In genomic region chr11:98743655-98744345, GRCm38 (mm10) we compare ENCODE assay signal across 8 mouse cellular contexts. TPM values are rescaled to one million over a fixed set of nuclear protein-coding genes. Genes with fewer than 3 reads are reported as not detected.
A peak's percentile ranks its signal among the peaks of the same experiment; 100 is the strongest.
DNase-seq lines count a peak whose midpoint lies in the region; ATAC-seq and TF ChIP-seq lines count a peak whose summit lies in the region.
"Had no signal": no experiment of that assay in that cellular context is flagged by ENCODE, and none has a peak within 500 bp of the region (broad histone marks: within the 10 kb centered on the region; RNA-seq: fewer than 3 reads in every experiment).

No protein-coding gene starts in this region.

- H3K27me3 ChIP-seq in G1E (ENCODE audit: insufficient read depth, low read length), result no peaks in the 10 kb centered on the region
- no peaks in the 10 kb centered on the region for H3K27me3 ChIP-seq in forebrain, embryonic 12.5 days
- H3K27me3 ChIP-seq in midbrain, embryonic 15.5 days (replicated peaks), result no peaks in the 10 kb centered on the region

- DNase-seq in 3T3-L1 (ENCODE audit: low read depth, low spot score), result peak; percentile 48
- no peak for DNase-seq in G1E (ENCODE audit: low spot score)
- peak; percentile 83 for DNase-seq in heart, postnatal 4 days
- DNase-seq in layer of hippocampus, postnatal 10 days (ENCODE audit: low spot score in 2 of 2), result peak; percentile 61 to 71
- no peak for DNase-seq in natural killer cell, adult 2 months (ENCODE audit: low spot score in 2 of 2)

- no peak for ATAC-seq in G1E (ENCODE audit: extremely low read depth, insufficient number of reproducible peaks, low FRiP score, poor library complexity, severe bottlenecking)
- ATAC-seq in forebrain, embryonic 12.5 days (ENCODE audit: low FRiP score), result no peak
- no peak for ATAC-seq in midbrain, embryonic 15.5 days (replicated peaks)

- H3K27ac ChIP-seq in forebrain, embryonic 12.5 days, result peak overlapping the region; percentile 98
- H3K27ac ChIP-seq in midbrain, embryonic 15.5 days, result peak overlapping the region; percentile 100

- H3K9me3 ChIP-seq in G1E (replicated peaks), result no peaks in the 10 kb centered on the region
- H3K9me3 ChIP-seq in forebrain, embryonic 12.5 days, result no peaks in the 10 kb centered on the region
- no peaks in the 10 kb centered on the region for H3K9me3 ChIP-seq in midbrain, embryonic 15.5 days

- H3K4me1 ChIP-seq in G1E (ENCODE audit: insufficient read depth, low read depth, low read length), result peaks cover 89% of the 10 kb centered on the region
- peaks cover 89% of the 10 kb centered on the region for H3K4me1 ChIP-seq in forebrain, embryonic 12.5 days
- H3K4me1 ChIP-seq in midbrain, embryonic 15.5 days, result peaks cover 80% of the 10 kb centered on the region

- H3K36me3 ChIP-seq in G1E (replicated peaks), result peaks cover 37% of the 10 kb centered on the region
- no peaks in the 10 kb centered on the region for H3K36me3 ChIP-seq in forebrain, embryonic 12.5 days (replicated peaks)
- no peaks in the 10 kb centered on the region for H3K36me3 ChIP-seq in midbrain, embryonic 15.5 days (replicated peaks)

- peak overlapping the region; percentile 74 for H3K4me2 ChIP-seq in forebrain, embryonic 12.5 days
- peak overlapping the region; percentile 67 for H3K4me2 ChIP-seq in midbrain, embryonic 15.5 days

- TF ChIP-seq CTCF in G1E (IDR thresholded peaks at IDR 0.05; ENCODE audit: low read depth, low read length), result no peak

- 5% methylated on average over 9 of the region's 9 CpGs for WGBS in forebrain, embryonic 12.5 days
- 2% methylated on average over 9 of the region's 9 CpGs for WGBS in midbrain, embryonic 15.5 days

- H3K9ac ChIP-seq in forebrain, embryonic 12.5 days, result peak overlapping the region; percentile 94
- peak overlapping the region; percentile 98 for H3K9ac ChIP-seq in midbrain, embryonic 15.5 days

- H3K4me3 ChIP-seq in G1E (ENCODE audit: low read depth, low read length), result peak overlapping the region; percentile 57; the same call in 1 of the 2 replicates
- H3K4me3 ChIP-seq in forebrain, embryonic 12.5 days (replicated peaks), result peak overlapping the region; percentile 84
- peak overlapping the region; percentile 90 for H3K4me3 ChIP-seq in midbrain, embryonic 15.5 days

RNA-seq across cellular contexts. Expression of gene Thra, which starts 3.4 kb away (rescaled TPM):
- 58.0 and 68.0 TPM in 2 replicates for total RNA-seq in G1E (2014; fragmentation: Nextera tagmentation)
- total RNA-seq in G1E (2017), result 20.1 and 20.3 TPM in 2 replicates
- 32.3 and 33.1 TPM in 2 replicates for polyA plus RNA-seq in G1E (2012)
- polyA plus RNA-seq in forebrain, embryonic 12.5 days (2016; fragmentation: Nextera tagmentation; extraction: Ambion mirVana), result 53.4 and 59.8 TPM in 2 replicates
- total RNA-seq in heart, postnatal 4 days (2021), result 100 to 1,000 TPM; 171 to 183 TPM
- total RNA-seq in layer of hippocampus, postnatal 10 days (2021), result 1,000 to 10,000 TPM; 1,331 to 1,411 TPM
- 151 and 158 TPM in 2 replicates for polyA plus RNA-seq in midbrain, embryonic 15.5 days (2015; fragmentation: Nextera tagmentation; extraction: Ambion mirVana)

RNA-seq across cellular contexts. Expression of gene Med24, which starts 14.6 kb away (rescaled TPM):
- 55.8 and 95.6 TPM in 2 replicates for total RNA-seq in G1E (2014; fragmentation: Nextera tagmentation)
- total RNA-seq in G1E (2017), result 37.8 and 39.7 TPM in 2 replicates
- 83.8 and 109 TPM in 2 replicates for polyA plus RNA-seq in G1E (2012)
- polyA plus RNA-seq in forebrain, embryonic 12.5 days (2016; fragmentation: Nextera tagmentation; extraction: Ambion mirVana), result 88.1 and 95.0 TPM in 2 replicates
- total RNA-seq in heart, postnatal 4 days (2021), result 10 to 100 TPM; 51.7 to 52.3 TPM
- total RNA-seq in layer of hippocampus, postnatal 10 days (2021), result 100 to 1,000 TPM in 1 of 2 experiments, 10 to 100 TPM in 1; 93.8 to 103 TPM
- 82.9 and 84.8 TPM in 2 replicates for polyA plus RNA-seq in midbrain, embryonic 15.5 days (2015; fragmentation: Nextera tagmentation; extraction: Ambion mirVana)

RNA-seq across cellular contexts. Expression of gene Nr1d1, which starts 31.3 kb away (rescaled TPM):
- total RNA-seq in G1E (2014; fragmentation: Nextera tagmentation) (0.75 and 3.1 TPM in 2 replicates), G1E (2017) (0.93 TPM in 2 replicates)
- 2.3 TPM in 2 replicates for polyA plus RNA-seq in G1E (2012)
- polyA plus RNA-seq in forebrain, embryonic 12.5 days (2016; fragmentation: Nextera tagmentation; extraction: Ambion mirVana), result 2.1 and 2.2 TPM in 2 replicates
- total RNA-seq in heart, postnatal 4 days (2021), result 10 to 100 TPM; 26.3 to 27.6 TPM
- total RNA-seq in layer of hippocampus, postnatal 10 days (2021), result 10 to 100 TPM; 39.1 to 41.5 TPM
- 3.4 and 3.9 TPM in 2 replicates for polyA plus RNA-seq in midbrain, embryonic 15.5 days (2015; fragmentation: Nextera tagmentation; extraction: Ambion mirVana)

RNA-seq across cellular contexts. Expression of gene Csf3, which starts 42.7 kb away (rescaled TPM):
- total RNA-seq in G1E (2014; fragmentation: Nextera tagmentation) (not detected in 2 replicates), G1E (2017) (0.27 TPM in 1 of 2 replicates, not detected in the other)
- not detected in 2 replicates for polyA plus RNA-seq in G1E (2012)
- 0.14 TPM in 1 of 2 replicates, not detected in the other for polyA plus RNA-seq in forebrain, embryonic 12.5 days (2016; fragmentation: Nextera tagmentation; extraction: Ambion mirVana)
- not detected for total RNA-seq in heart, postnatal 4 days (2021)
- not detected for total RNA-seq in layer of hippocampus, postnatal 10 days (2021)
- not detected in 2 replicates for polyA plus RNA-seq in midbrain, embryonic 15.5 days (2015; fragmentation: Nextera tagmentation; extraction: Ambion mirVana)
- total RNA-seq: liver, adult 2 months had no signal

RNA-seq across cellular contexts. Expression of gene Msl1, which starts 51.5 kb away (rescaled TPM):
- 38.0 and 52.2 TPM in 2 replicates for total RNA-seq in G1E (2014; fragmentation: Nextera tagmentation)
- 39.4 and 45.6 TPM in 2 replicates for total RNA-seq in G1E (2017)
- 36.5 and 44.9 TPM in 2 replicates for polyA plus RNA-seq in G1E (2012)
- 39.3 and 39.9 TPM in 2 replicates for polyA plus RNA-seq in forebrain, embryonic 12.5 days (2016; fragmentation: Nextera tagmentation; extraction: Ambion mirVana)
- 10 to 100 TPM; 67.8 to 71.5 TPM for total RNA-seq in heart, postnatal 4 days (2021)
- total RNA-seq in layer of hippocampus, postnatal 10 days (2021), result 100 to 1,000 TPM; 147 to 157 TPM
- polyA plus RNA-seq in midbrain, embryonic 15.5 days (2015; fragmentation: Nextera tagmentation; extraction: Ambion mirVana), result 33.2 and 33.6 TPM in 2 replicates

Comparison
In these comparisons a context has a peak if more than half of its experiments do, and no peak if none do; other contexts are left out.
1. DNase-seq: peak in 3T3-L1 (single experiment), heart, postnatal 4 days (single experiment) and layer of hippocampus, postnatal 10 days (2 of 2); none in G1E (single experiment) and natural killer cell, adult 2 months (0 of 2).
2. RNA of gene Thra, which starts 3.4 kb away (total RNA-seq): 1,331 to 1,411 TPM in layer of hippocampus, postnatal 10 days; 171 to 183 TPM in heart, postnatal 4 days and 20.1 to 68.0 TPM in G1E; every median in the first group is over 4 times any median in the second.
3. RNA of gene Nr1d1, which starts 31.3 kb away (total RNA-seq): 39.1 to 41.5 TPM in layer of hippocampus, postnatal 10 days and 26.3 to 27.6 TPM in heart, postnatal 4 days; 0.75 to 3.1 TPM in G1E; every median in the first group is over 4 times any median in the second.
4. Peak in every context shown above with its lines, with median percentiles within 50 percentile points of each other: H3K4me3 ChIP-seq.